Mouse (Mus musculus): Measurements from ENCODE around the gene Pcsk5. TPM values are rescaled to one million over a fixed set of nuclear protein-coding genes. Genes with fewer than 3 reads are reported as not detected.

The Pcsk5 gene
- polyA plus RNA-seq, 1 experiment: not detected

- Histone ChIP-seq H3K27me3 (ENCODE audit: control insufficient read depth, insufficient read depth, insufficient read length) (no peaks in the 10 kb centered on the region), H3K4me2 (ENCODE audit: low read depth) (no peak overlapping the region), H3ac (ENCODE audit: control insufficient read depth, insufficient read length) (no peak overlapping the region), H3K79me2 (ENCODE audit: control insufficient read depth, insufficient read depth) (no peaks in the 10 kb centered on the region), H3K4me3 (no peak overlapping the region), H3K36me3 (ENCODE audit: control insufficient read depth, insufficient read depth) (no peaks in the 10 kb centered on the region)
- no peak for TF ChIP-seq POLR2A (IDR thresholded peaks at IDR 0.05; ENCODE audit: insufficient read length, low read depth)
Observed at GRCm38 (mm10) chr19:17606093-17606492, 231.3 kb downstream of the Pcsk5 start.

- TF ChIP-seq POLR2A (IDR thresholded peaks at IDR 0.05; ENCODE audit: insufficient read length, low read depth): no peak
- no peak for TF ChIP-seq E2F4 (IDR thresholded peaks at IDR 0.05; ENCODE audit: insufficient read depth)
- no peak for TF ChIP-seq REST (IDR thresholded peaks at IDR 0.05; ENCODE audit: insufficient read depth, insufficient read length)
- no peak for TF ChIP-seq TCF12 (IDR thresholded peaks at IDR 0.05; ENCODE audit: insufficient read depth, poor library complexity, severe bottlenecking)
- TF ChIP-seq SRF (IDR thresholded peaks at IDR 0.05; ENCODE audit: control insufficient read depth, insufficient read length, low read depth): no peak
- TF ChIP-seq POLR2AphosphoS2 (IDR thresholded peaks at IDR 0.05; ENCODE audit: insufficient read length, low read depth): no peak
- no peak for TF ChIP-seq MYOG (IDR thresholded peaks at IDR 0.05; ENCODE audit: control insufficient read depth in 1 of 3, insufficient read depth in 1 of 3, insufficient read length in 2 of 3, low read depth in 2 of 3)
- no peak for TF ChIP-seq MAX (IDR thresholded peaks at IDR 0.05; ENCODE audit: low read depth)
- TF ChIP-seq USF1 (IDR thresholded peaks at IDR 0.05; ENCODE audit: low read depth): no peak
- TF ChIP-seq CEBPB (IDR thresholded peaks at IDR 0.05; ENCODE audit: insufficient read depth, poor library complexity, severe bottlenecking): no peak
- TF ChIP-seq MYOD1 (IDR thresholded peaks at IDR 0.05; ENCODE audit: control insufficient read depth in 1 of 3, insufficient read length in 2 of 3, low read depth in 2 of 3): no peak
- no peak for TF ChIP-seq TCF3 (IDR thresholded peaks at IDR 0.05; ENCODE audit: insufficient read length, low read depth)
- H3K79me2 ChIP-seq (ENCODE audit: control insufficient read depth, insufficient read depth): no peaks in the 10 kb centered on the region
- no peak overlapping the region for H3K4me3 ChIP-seq
- no peaks in the 10 kb centered on the region for H3K36me3 ChIP-seq (ENCODE audit: control insufficient read depth, insufficient read depth)
- no peak overlapping the region for H3ac ChIP-seq (ENCODE audit: control insufficient read depth, insufficient read length)
- H3K27me3 ChIP-seq (ENCODE audit: control insufficient read depth, insufficient read depth, insufficient read length): no peaks in the 10 kb centered on the region
- no peak overlapping the region for H3K4me2 ChIP-seq (ENCODE audit: low read depth)
Observed at GRCm38 (mm10) chr19:17603322-17603721, 234.1 kb downstream of the Pcsk5 start.

- Histone ChIP-seq H3ac (ENCODE audit: control insufficient read depth, insufficient read length) (no peak overlapping the region), H3K4me2 (ENCODE audit: low read depth) (no peak overlapping the region), H3K79me2 (ENCODE audit: control insufficient read depth, insufficient read depth) (no peaks in the 10 kb centered on the region), H3K36me3 (ENCODE audit: control insufficient read depth, insufficient read depth) (no peaks in the 10 kb centered on the region), H3K27me3 (ENCODE audit: control insufficient read depth, insufficient read depth, insufficient read length) (no peaks in the 10 kb centered on the region), H3K4me3 (no peak overlapping the region)
- no peak for TF ChIP-seq TCF12 (IDR thresholded peaks at IDR 0.05; ENCODE audit: insufficient read depth, poor library complexity, severe bottlenecking)
- TF ChIP-seq MYOD1 (IDR thresholded peaks at IDR 0.05; ENCODE audit: control insufficient read depth in 1 of 3, insufficient read length in 2 of 3, low read depth in 2 of 3): no peak
- TF ChIP-seq POLR2AphosphoS2 (IDR thresholded peaks at IDR 0.05; ENCODE audit: insufficient read length, low read depth): no peak
- no peak for TF ChIP-seq MAX (IDR thresholded peaks at IDR 0.05; ENCODE audit: low read depth)
- no peak for TF ChIP-seq POLR2A (IDR thresholded peaks at IDR 0.05; ENCODE audit: insufficient read length, low read depth)
- no peak for TF ChIP-seq CEBPB (IDR thresholded peaks at IDR 0.05; ENCODE audit: insufficient read depth, poor library complexity, severe bottlenecking)
- no peak for TF ChIP-seq MYOG (IDR thresholded peaks at IDR 0.05; ENCODE audit: control insufficient read depth in 1 of 3, insufficient read depth in 1 of 3, insufficient read length in 2 of 3, low read depth in 2 of 3)
- TF ChIP-seq SRF (IDR thresholded peaks at IDR 0.05; ENCODE audit: control insufficient read depth, insufficient read length, low read depth): no peak
- TF ChIP-seq E2F4 (IDR thresholded peaks at IDR 0.05; ENCODE audit: insufficient read depth): no peak
- TF ChIP-seq USF1 (IDR thresholded peaks at IDR 0.05; ENCODE audit: low read depth): no peak
- no peak for TF ChIP-seq TCF3 (IDR thresholded peaks at IDR 0.05; ENCODE audit: insufficient read length, low read depth)
- TF ChIP-seq REST (IDR thresholded peaks at IDR 0.05; ENCODE audit: insufficient read depth, insufficient read length): no peak
Observed at GRCm38 (mm10) chr19:17600347-17600746, 237.1 kb downstream of the Pcsk5 start.

- no peak overlapping the region for H3ac ChIP-seq (ENCODE audit: control insufficient read depth, insufficient read length)
- no peaks in the 10 kb centered on the region for H3K79me2 ChIP-seq (ENCODE audit: control insufficient read depth, insufficient read depth)
- H3K4me2 ChIP-seq (ENCODE audit: low read depth): no peak overlapping the region
- H3K4me3 ChIP-seq: no peak overlapping the region
- H3K27me3 ChIP-seq (ENCODE audit: control insufficient read depth, insufficient read depth, insufficient read length): no peaks in the 10 kb centered on the region
- TF ChIP-seq MAX (IDR thresholded peaks at IDR 0.05; ENCODE audit: low read depth) (no peak), MYOD1 (IDR thresholded peaks at IDR 0.05; ENCODE audit: control insufficient read depth in 1 of 3, insufficient read length in 2 of 3, low read depth in 2 of 3) (no peak), REST (IDR thresholded peaks at IDR 0.05; ENCODE audit: insufficient read depth, insufficient read length) (no peak), POLR2AphosphoS2 (IDR thresholded peaks at IDR 0.05; ENCODE audit: insufficient read length, low read depth) (no peak), USF1 (IDR thresholded peaks at IDR 0.05; ENCODE audit: low read depth) (no peak), TCF12 (IDR thresholded peaks at IDR 0.05; ENCODE audit: insufficient read depth, poor library complexity, severe bottlenecking) (no peak), E2F4 (IDR thresholded peaks at IDR 0.05; ENCODE audit: insufficient read depth) (no peak), SRF (IDR thresholded peaks at IDR 0.05; ENCODE audit: control insufficient read depth, insufficient read length, low read depth) (no peak), MYOG (IDR thresholded peaks at IDR 0.05; ENCODE audit: control insufficient read depth in 1 of 3, insufficient read depth in 1 of 3, insufficient read length in 2 of 3, low read depth in 2 of 3) (no peak), POLR2A (IDR thresholded peaks at IDR 0.05; ENCODE audit: insufficient read length, low read depth) (no peak), TCF3 (IDR thresholded peaks at IDR 0.05; ENCODE audit: insufficient read length, low read depth) (no peak), CEBPB (IDR thresholded peaks at IDR 0.05; ENCODE audit: insufficient read depth, poor library complexity, severe bottlenecking) (no peak)
- H3K36me3 ChIP-seq (ENCODE audit: control insufficient read depth, insufficient read depth): no peaks in the 10 kb centered on the region
Observed at GRCm38 (mm10) chr19:17592790-17593189, 244.6 kb downstream of the Pcsk5 start.

- Histone ChIP-seq H3ac (ENCODE audit: control insufficient read depth, insufficient read length) (no peak overlapping the region), H3K4me2 (ENCODE audit: low read depth) (no peak overlapping the region), H3K36me3 (ENCODE audit: control insufficient read depth, insufficient read depth) (no peaks in the 10 kb centered on the region), H3K27me3 (ENCODE audit: control insufficient read depth, insufficient read depth, insufficient read length) (no peaks in the 10 kb centered on the region), H3K79me2 (ENCODE audit: control insufficient read depth, insufficient read depth) (no peaks in the 10 kb centered on the region), H3K4me3 (no peak overlapping the region)
- TF ChIP-seq MAX (IDR thresholded peaks at IDR 0.05; ENCODE audit: low read depth) (no peak), REST (IDR thresholded peaks at IDR 0.05; ENCODE audit: insufficient read depth, insufficient read length) (no peak), MYOD1 (IDR thresholded peaks at IDR 0.05; ENCODE audit: control insufficient read depth in 1 of 3, insufficient read length in 2 of 3, low read depth in 2 of 3) (no peak), TCF3 (IDR thresholded peaks at IDR 0.05; ENCODE audit: insufficient read length, low read depth) (no peak), POLR2AphosphoS2 (IDR thresholded peaks at IDR 0.05; ENCODE audit: insufficient read length, low read depth) (no peak), MYOG (IDR thresholded peaks at IDR 0.05; ENCODE audit: control insufficient read depth in 1 of 3, insufficient read depth in 1 of 3, insufficient read length in 2 of 3, low read depth in 2 of 3) (no peak), E2F4 (IDR thresholded peaks at IDR 0.05; ENCODE audit: insufficient read depth) (no peak), USF1 (IDR thresholded peaks at IDR 0.05; ENCODE audit: low read depth) (no peak), TCF12 (IDR thresholded peaks at IDR 0.05; ENCODE audit: insufficient read depth, poor library complexity, severe bottlenecking) (no peak), POLR2A (IDR thresholded peaks at IDR 0.05; ENCODE audit: insufficient read length, low read depth) (no peak), SRF (IDR thresholded peaks at IDR 0.05; ENCODE audit: control insufficient read depth, insufficient read length, low read depth) (no peak), CEBPB (IDR thresholded peaks at IDR 0.05; ENCODE audit: insufficient read depth, poor library complexity, severe bottlenecking) (no peak)
Observed at GRCm38 (mm10) chr19:17591335-17591734, 246.1 kb downstream of the Pcsk5 start.

Measured in myocyte (in vitro differentiated cells).